Mouse (Mus musculus) heart, embryonic 10.5 days (tissue): ENCODE measurements around the gene Iqcf6. TPM values are rescaled to one million over a fixed set of nuclear protein-coding genes. Genes with fewer than 3 reads are reported as not detected.
"Not testable (repeated sequence)": the region's sequence is repeated elsewhere in the genome, so short reads cannot be mapped to it uniquely, and the experiment has no call there.

Source experiments
- DNase-seq: peaks from one replicate; pipeline ENCODE4 v3.0.0-alpha.2; 2017; ENCODE audit warnings: low spot score
- H3K27ac ChIP-seq: fragments of 300-500 bp; sonication (generic); 2 replicates; pipeline ENCODE4 v1.5.1; 2016; ENCODE audit warnings: mild to moderate bottlenecking
- H3K27me3 ChIP-seq: fragments of 300-500 bp; sonication (generic); 2 replicates; pipeline ENCODE4 v1.6.1; 2016; ENCODE audit warnings: mild to moderate bottlenecking; ENCODE audit not compliant: poor library complexity, insufficient read depth, severe bottlenecking
- H3K36me3 ChIP-seq: fragments of 300-500 bp; sonication (generic); 2 replicates; pipeline ENCODE4 v1.6.1; 2016; ENCODE audit warnings: mild to moderate bottlenecking, moderate library complexity
- H3K4me1 ChIP-seq: fragments of 300-500 bp; sonication (generic); 2 replicates; pipeline ENCODE4 v1.6.1; 2016; ENCODE audit warnings: mild to moderate bottlenecking
- H3K4me3 ChIP-seq: fragments of 300-500 bp; sonication (generic); 2 replicates; pipeline ENCODE4 v1.5.1; 2016; ENCODE audit warnings: mild to moderate bottlenecking, moderate library complexity
- H3K9me3 ChIP-seq: fragments of 300-500 bp; sonication (generic); 2 replicates; pipeline ENCODE4 v1.6.1; 2016; ENCODE audit warnings: mild to moderate bottlenecking, moderate library complexity
- WGBS: fragments of 180-500 bp; shearing (Covaris S2); methylation state at CpG from one replicate; pipeline ENCODE4 v1.1.7; 2016; 5-methylcytosine and 5-hydroxymethylcytosine counted together
- polyA plus RNA-seq: library from polyadenylated mRNA; unstranded; fragments of >200 nt; fragmentation: Nextera tagmentation; extraction: Ambion mirVana; gene quantifications from 2 replicates; pipeline ENCODE4 v1.2.1, GENCODE M21; 2016

Gene Iqcf6
- not detected in 2 replicates for polyA plus RNA-seq

GRCm38 (mm10) chr9:106626282-106626681 is at the start of gene Iqcf6:
Gene Iqcf6 (plus strand): TSS chr9:106626582.
- H3K9me3 ChIP-seq = no peaks in the 10 kb centered on the region
- WGBS = 82% methylated on average over 2 of the region's 2 CpGs
- H3K27me3 ChIP-seq = no peaks in the 10 kb centered on the region
- DNase-seq = no peak
- H3K4me3 ChIP-seq = no peak within 1 kb of the TSS
- H3K27ac ChIP-seq = no peak within 1 kb of the TSS
- H3K4me1 ChIP-seq = peaks cover 6% of the 10 kb centered on the region; the same call in 1 of the 2 replicates
- no peaks in the 10 kb centered on the region for H3K36me3 ChIP-seq

GRCm38 (mm10) chr9:106580016-106580415 is 46.4 kb upstream of the Iqcf6 start:
- no peaks in the 10 kb centered on the region for H3K9me3 ChIP-seq
- no peaks in the 10 kb centered on the region for H3K4me1 ChIP-seq
- no peaks in the 10 kb centered on the region for H3K36me3 ChIP-seq
- no peaks in the 10 kb centered on the region for H3K27me3 ChIP-seq
- DNase-seq = no peak
- WGBS = 71% methylated on average over 7 of the region's 7 CpGs
- no peak overlapping the region for H3K27ac ChIP-seq
- no peak overlapping the region for H3K4me3 ChIP-seq

GRCm38 (mm10) chr9:106582552-106582951 is 43.8 kb upstream of the Iqcf6 start:
- no peak for DNase-seq
- Histone ChIP-seq H3K4me3 (no peak overlapping the region), H3K27me3 (no peaks in the 10 kb centered on the region), H3K4me1 (no peaks in the 10 kb centered on the region), H3K27ac (no peak overlapping the region), H3K9me3 (no peaks in the 10 kb centered on the region), H3K36me3 (no peaks in the 10 kb centered on the region)
- WGBS = 60% methylated on average over 1 of the region's 1 CpGs

- no peaks in the 10 kb centered on the region for H3K27me3 ChIP-seq
- no peaks in the 10 kb centered on the region for H3K9me3 ChIP-seq
- no peak for DNase-seq
- no peak overlapping the region for H3K27ac ChIP-seq
- no peaks in the 10 kb centered on the region for H3K36me3 ChIP-seq
- no peak overlapping the region for H3K4me3 ChIP-seq
- H3K4me1 ChIP-seq = 0 out of 2 replicates have a peak, but pooled peaks cover 4% of the 10 kb centered on the region
- WGBS = 88% methylated on average over 5 of the region's 5 CpGs
Measured at GRCm38 (mm10) chr9:106592158-106592557, 34.2 kb upstream of the Iqcf6 start.

GRCm38 (mm10) chr9:106595402-106595801 is 31.0 kb upstream of the Iqcf6 start:
- WGBS = 18% methylated on average over 4 of the region's 4 CpGs
- not testable (repeated sequence) for H3K4me1 ChIP-seq, H3K9me3 ChIP-seq, H3K4me3 ChIP-seq, DNase-seq, H3K27ac ChIP-seq, H3K27me3 ChIP-seq, H3K36me3 ChIP-seq

DNA sequence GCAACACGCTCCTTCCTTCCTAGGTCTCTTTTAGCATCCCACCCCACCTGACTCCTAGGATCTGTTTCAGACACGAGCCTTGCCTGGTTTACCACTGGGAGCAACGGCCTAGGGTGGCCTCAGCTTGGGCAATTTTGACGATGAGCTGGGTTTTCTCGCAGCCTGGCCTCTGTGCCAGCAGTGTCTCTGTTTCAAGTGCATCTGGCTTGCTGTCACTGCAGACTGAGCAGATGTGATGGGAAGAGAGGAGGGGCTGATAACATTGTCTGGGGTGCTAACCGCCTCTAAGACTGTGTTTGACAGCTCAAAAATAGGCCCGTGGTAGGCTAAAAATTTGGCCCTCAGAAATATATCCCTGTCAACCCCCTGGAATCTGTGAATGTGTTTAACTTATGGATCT is 30.5 kb upstream of the Iqcf6 start:
- no peaks in the 10 kb centered on the region for H3K36me3 ChIP-seq
- DNase-seq = no peak
- H3K9me3 ChIP-seq = no peaks in the 10 kb centered on the region
- 57% methylated on average over 7 of the region's 7 CpGs for WGBS
- H3K27ac ChIP-seq = no peak overlapping the region
- no peak overlapping the region for H3K4me3 ChIP-seq
- H3K27me3 ChIP-seq = no peaks in the 10 kb centered on the region
- H3K4me1 ChIP-seq = 0 out of 2 replicates have a peak, but pooled peaks cover 4% of the 10 kb centered on the region

GRCm38 (mm10) chr9:106598466-106598865 is 27.9 kb upstream of the Iqcf6 start:
- DNase-seq = no peak
- Histone ChIP-seq H3K27ac (no peak overlapping the region), H3K4me1 (0 out of 2 replicates have a peak, but pooled peaks cover 4% of the 10 kb centered on the region), H3K27me3 (no peaks in the 10 kb centered on the region), H3K9me3 (no peaks in the 10 kb centered on the region), H3K36me3 (no peaks in the 10 kb centered on the region), H3K4me3 (no peak overlapping the region)
- 41% methylated on average over 7 of the region's 7 CpGs for WGBS

GRCm38 (mm10) chr9:106600546-106600945 is 25.8 kb upstream of the Iqcf6 start:
- Histone ChIP-seq H3K9me3 (no peaks in the 10 kb centered on the region), H3K36me3 (no peaks in the 10 kb centered on the region), H3K27me3 (no peaks in the 10 kb centered on the region), H3K27ac (no peak overlapping the region), H3K4me3 (no peak overlapping the region), H3K4me1 (0 out of 2 replicates have a peak, but pooled peaks cover 3% of the 10 kb centered on the region)
- no peak for DNase-seq
- WGBS = 32% methylated on average over 8 of the region's 8 CpGs

GRCm38 (mm10) chr9:106610727-106611126 is 15.7 kb upstream of the Iqcf6 start:
- DNase-seq = no peak
- H3K4me1 ChIP-seq = no peaks in the 10 kb centered on the region
- H3K9me3 ChIP-seq = no peaks in the 10 kb centered on the region
- H3K4me3 ChIP-seq = no peak overlapping the region
- H3K36me3 ChIP-seq = no peaks in the 10 kb centered on the region
- no peak overlapping the region for H3K27ac ChIP-seq
- H3K27me3 ChIP-seq = no peaks in the 10 kb centered on the region
- 81% methylated on average over 4 of the region's 4 CpGs for WGBS

GRCm38 (mm10) chr9:106613951-106614350 is 12.4 kb upstream of the Iqcf6 start:
- WGBS = 61% methylated on average over 2 of the region's 2 CpGs
- no peak for DNase-seq
- Histone ChIP-seq H3K4me3 (no peak overlapping the region), H3K27ac (no peak overlapping the region), H3K4me1 (no peaks in the 10 kb centered on the region), H3K36me3 (no peaks in the 10 kb centered on the region), H3K9me3 (no peaks in the 10 kb centered on the region), H3K27me3 (no peaks in the 10 kb centered on the region)

GRCm38 (mm10) chr9:106614616-106615015 is 11.8 kb upstream of the Iqcf6 start:
- Histone ChIP-seq H3K9me3 (no peaks in the 10 kb centered on the region), H3K27me3 (no peaks in the 10 kb centered on the region), H3K36me3 (no peaks in the 10 kb centered on the region), H3K4me3 (no peak overlapping the region), H3K27ac (no peak overlapping the region), H3K4me1 (no peaks in the 10 kb centered on the region)
- 46% methylated on average over 3 of the region's 3 CpGs for WGBS
- no peak for DNase-seq

DNA sequence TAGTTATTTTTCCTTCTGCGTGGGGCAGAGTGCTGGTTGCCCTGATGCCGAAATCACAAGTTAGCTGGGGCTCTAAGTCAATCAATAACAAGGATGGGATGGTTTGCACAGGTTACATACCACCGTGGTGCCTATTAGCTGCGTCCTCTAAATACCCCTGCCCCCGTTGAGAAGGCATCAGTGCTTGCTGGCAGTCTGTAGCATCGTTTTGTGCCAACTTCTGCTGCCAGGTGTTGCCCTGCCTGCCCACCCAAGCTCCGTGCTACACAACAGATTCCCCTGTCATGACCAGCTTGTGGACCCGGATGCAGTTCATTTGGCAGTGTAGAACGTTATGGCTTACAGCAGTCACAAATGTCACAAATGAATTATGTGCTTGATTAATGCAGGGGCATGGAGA is 10.1 kb upstream of the Iqcf6 start:
- WGBS = 85% methylated on average over 9 of the region's 9 CpGs
- no peaks in the 10 kb centered on the region for H3K9me3 ChIP-seq
- no peak overlapping the region for H3K4me3 ChIP-seq
- no peaks in the 10 kb centered on the region for H3K27me3 ChIP-seq
- no peaks in the 10 kb centered on the region for H3K36me3 ChIP-seq
- H3K4me1 ChIP-seq = no peaks in the 10 kb centered on the region
- H3K27ac ChIP-seq = no peak overlapping the region
- DNase-seq = no peak

DNA sequence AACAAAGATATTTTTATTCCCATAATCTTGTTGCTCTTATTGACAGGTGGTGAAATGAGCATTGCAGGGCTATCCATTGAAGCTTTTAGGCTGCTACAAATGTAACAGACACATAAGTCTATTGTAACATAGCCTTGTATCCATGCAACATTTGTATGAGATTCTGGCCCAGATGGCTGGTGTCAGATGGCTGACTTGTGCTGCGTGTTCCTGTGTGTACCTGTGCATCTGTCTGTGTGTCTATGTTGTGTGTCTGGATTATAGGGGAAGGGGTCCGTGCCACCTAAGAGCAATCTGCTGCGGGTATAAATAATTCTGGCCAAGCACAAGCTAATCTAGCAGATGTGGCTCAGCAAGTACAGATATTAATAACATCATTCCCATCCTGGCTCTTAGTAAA is 8.9 kb upstream of the Iqcf6 start:
- no peaks in the 10 kb centered on the region for H3K4me1 ChIP-seq
- no peak overlapping the region for H3K27ac ChIP-seq
- H3K4me3 ChIP-seq = no peak overlapping the region
- 83% methylated on average over 3 of the region's 3 CpGs for WGBS
- no peaks in the 10 kb centered on the region for H3K27me3 ChIP-seq
- H3K9me3 ChIP-seq = no peaks in the 10 kb centered on the region
- no peak for DNase-seq
- H3K36me3 ChIP-seq = no peaks in the 10 kb centered on the region

DNA sequence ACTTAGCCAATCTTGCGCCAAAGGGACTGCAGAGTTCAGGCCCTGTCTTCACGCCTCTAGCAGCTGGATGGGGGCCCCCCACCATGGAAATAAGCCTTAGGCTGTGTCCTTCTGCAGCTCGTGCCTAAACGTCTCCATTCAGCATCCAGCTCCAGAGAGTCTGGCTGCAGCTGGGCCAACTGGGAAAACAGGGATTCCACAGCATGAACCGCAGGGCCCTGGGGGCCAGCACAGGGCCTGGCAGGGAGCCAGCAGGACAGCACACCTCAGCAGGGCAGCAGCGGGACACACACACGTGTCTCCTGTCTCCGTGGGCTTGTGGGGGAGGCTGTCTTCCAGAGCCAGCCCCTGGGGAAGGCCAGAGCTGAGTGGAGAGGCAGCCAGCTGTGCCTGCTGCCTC is 1.4 kb downstream of the Iqcf6 start:
- WGBS = 24% methylated on average over 8 of the region's 8 CpGs
- not testable (repeated sequence) for H3K36me3 ChIP-seq, H3K9me3 ChIP-seq, DNase-seq, H3K4me3 ChIP-seq, H3K27ac ChIP-seq, H3K27me3 ChIP-seq
- peaks cover 10% of the 10 kb centered on the region; the same call in 1 of the 2 replicates for H3K4me1 ChIP-seq
